Mouse (Mus musculus) frontal cortex, postnatal 14 days (tissue): ENCODE measurements at regions not wholly inside any gene's neighbourhood (a gene's known extent, or its start where the extent isn't known, plus 50 kb on each side); places are given as distances from the start of the nearest gene placed in this dataset.
A peak's percentile ranks its signal among the peaks of the same experiment; 100 is the strongest.

Source experiments
- DNase-seq, 2 experiments: peaks; one replicate each; pipeline ENCODE4 v3.0.0; 2022; ENCODE audit warnings: low spot score in 2 of 2

DNA sequence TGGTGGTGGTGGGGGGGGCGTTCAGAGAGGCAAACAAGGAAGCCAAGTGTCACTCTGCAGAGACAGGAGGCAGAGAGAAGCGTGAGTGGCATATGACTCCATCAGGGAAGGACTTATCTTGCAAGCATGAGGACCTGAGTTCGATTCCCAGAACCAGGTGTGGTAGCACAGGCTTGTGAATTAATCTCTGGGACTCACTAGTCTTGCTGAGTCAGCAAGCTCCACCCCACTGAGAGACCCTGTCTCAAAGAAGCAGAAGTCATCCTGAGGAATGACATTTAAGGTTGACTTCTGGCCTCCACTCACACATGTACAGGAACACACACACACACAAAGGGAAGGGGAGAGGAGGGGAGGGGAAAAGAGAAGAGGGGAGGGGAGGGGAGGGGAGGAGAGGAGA lies 156.5 kb downstream of the Rplp1 start:
- DNase-seq, result no peak

DNA sequence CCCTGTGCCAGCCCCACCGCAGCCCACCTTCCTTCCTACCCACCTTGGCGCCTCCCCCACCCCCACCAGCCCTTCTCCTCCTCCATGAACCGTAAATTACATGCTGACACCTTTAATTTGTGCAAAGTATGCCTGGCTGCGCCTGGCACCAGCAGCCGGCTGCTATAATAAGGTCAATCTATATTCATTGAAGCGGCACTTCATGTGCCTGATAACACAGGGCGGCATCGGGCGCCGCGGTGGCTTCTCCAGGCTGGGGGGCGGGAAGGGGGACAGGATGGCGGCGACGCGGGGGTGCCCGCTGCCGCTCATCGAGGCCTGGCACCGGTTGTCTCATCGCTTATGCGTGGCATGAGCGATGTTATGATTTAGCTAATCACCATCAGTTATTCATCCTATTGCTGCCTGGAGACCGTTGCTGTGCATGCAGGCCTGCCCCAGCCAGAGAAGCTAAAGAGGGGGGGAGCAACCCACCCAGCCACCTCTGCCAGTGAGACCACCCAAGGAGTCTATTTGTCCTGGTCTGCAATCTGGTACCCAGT lies 157.5 kb downstream of the Rplp1 start:
- DNase-seq, result peak in 1 of 2 experiments; percentile 32

DNA sequence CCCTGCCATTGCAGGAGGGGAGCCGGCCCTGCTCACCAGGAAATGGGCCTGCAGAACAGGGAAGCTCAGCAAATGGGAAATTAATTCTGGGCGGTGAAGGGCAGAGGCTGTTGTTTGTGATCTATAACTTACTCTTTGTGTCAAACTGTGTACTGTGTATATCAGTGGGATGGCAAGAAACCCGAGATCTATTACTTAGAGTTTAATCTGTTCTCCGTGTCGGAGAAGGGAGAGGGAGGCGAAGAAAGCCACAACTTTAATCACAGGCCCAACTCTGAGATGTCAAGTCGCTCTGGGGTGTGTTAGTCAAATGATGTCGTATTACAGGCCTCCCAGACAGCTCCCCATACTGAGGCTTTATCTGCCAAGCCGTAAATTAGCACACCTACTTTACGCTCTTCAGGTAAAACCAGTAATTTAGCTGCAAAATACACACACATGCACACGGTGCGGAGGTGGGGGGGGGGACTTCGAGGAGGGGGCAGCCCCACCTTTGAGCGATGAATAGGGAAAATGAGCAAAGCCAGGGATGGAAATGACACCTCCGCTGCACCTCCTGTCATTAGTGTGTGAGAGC lies 158.0 kb downstream of the Rplp1 start:
- DNase-seq, result no peak

DNA sequence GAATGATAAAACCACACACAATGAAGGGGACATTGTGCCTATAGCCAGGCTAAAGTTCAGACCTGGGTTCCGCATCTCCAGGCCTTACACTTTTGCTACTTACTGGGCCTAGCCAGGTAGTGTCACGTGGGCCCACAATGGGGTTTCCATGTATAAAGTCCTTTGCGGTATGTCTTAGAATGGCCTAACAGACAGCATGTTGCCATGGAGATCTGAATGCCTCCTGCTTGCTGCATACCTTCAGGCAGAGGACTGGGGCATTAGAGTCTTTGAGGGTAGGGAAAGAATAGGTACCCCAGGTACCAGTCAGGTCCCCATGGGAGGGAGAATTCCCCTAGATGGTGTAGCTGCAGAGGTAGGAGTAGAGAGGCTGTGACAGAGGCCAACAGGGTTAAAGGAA lies 159.0 kb downstream of the Rplp1 start:
- DNase-seq, result no peak

DNA sequence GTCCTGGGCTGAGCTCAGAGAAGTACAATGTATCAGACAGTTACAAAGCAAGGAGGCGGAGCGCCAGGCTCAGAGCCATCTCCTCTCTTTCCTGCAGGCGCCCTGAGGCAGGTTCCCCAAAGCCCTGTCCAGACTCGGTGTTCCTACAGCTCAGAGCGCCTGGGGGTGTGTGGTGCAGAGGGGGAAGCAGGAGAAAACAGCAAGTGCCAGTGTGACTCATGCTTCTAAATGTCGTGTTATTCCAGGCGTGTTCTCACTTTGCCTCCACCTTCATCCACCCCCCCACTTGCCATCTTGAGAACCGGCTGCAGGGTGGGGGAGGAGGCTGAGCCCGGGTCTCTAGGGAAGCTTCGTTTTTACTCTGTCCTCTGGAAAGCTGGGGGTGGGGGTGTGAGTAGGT lies 160.5 kb downstream of the Rplp1 start:
- DNase-seq, result peak; percentile 71

DNA sequence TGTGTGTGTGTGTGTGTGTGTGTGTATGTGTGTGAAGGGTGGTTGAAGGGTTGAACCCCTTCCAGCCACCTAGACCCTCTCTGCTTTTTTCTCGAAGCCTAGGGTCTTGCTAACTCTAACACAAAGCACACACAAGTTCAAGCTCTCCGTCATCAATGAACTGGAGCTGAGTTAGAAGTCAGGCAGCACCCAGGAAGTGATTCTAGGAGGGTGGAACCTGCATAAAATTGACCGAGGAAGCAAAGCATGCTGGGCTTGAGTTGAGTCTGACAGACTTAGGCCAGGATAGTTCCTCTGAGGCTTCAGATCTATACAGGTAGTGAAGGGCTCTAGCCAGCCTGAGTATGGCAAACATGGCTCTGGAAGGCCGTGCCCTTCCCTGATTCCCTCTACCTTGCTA lies 165.1 kb downstream of the Rplp1 start:
- no peak for DNase-seq

DNA sequence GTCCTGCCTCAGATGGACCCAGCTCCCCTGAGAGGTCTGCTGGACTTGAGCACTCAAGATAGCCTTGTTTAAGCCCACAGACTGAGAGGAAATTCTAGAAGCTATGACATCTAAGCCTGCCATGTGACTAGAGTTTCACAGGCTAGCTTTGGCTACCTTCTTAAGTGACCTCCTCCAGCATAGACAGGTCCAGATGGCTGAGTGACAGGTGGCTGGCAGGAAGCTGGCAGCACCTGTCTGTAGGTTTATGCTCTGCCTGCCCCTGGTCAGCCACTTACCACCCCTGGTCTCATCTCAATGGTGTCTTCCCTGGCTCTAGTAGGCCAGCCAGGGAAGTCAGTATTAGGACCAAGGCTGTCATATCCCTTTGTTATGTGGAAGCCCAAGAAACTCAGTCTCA lies 165.9 kb downstream of the Rplp1 start:
- no peak for DNase-seq

DNA sequence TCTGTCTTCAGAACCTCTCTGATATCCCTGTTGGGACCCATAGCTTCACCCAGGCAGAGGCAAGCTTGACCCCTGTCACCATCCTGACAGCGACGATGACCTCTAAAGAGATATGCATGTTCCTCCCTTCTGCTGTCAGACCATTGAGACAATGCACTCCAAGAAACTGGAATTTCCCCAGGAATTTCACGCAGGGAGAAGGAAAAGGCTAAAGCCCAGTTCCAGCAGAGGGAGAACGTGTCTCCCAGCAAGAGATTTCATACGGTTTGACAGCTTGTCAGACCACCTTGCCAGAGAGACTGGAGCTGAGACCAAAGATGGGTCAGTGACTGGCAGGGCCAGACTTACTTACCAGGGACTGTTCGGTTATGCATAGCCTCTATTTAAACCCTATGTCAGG lies 167.9 kb downstream of the Rplp1 start:
- no peak for DNase-seq

DNA sequence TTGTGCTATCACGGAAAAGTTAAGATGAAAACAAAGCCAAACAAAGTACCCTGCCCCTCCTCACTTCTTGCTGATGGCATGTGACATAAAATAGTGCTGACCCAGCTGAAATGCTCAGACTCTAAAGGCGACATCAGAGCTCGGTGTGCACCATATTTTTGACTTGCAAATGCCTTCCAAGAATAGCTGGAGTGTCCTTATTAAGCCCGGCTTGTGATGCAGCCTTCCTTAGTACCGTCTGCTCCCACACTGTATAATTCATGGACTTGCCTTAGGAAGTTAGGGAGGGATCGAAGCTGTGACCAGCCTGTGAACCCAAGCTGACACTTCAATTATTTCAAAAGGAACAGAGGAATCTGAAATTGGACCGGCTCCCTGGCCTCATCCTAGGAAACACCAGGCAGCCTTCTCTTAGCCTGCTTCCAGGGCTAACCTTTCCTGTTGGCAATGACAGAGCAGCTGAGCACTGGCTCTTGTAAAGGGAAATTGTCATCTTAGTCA lies 169.0 kb downstream of the Rplp1 start:
- peak in 1 of 2 experiments; percentile 47 for DNase-seq

DNA sequence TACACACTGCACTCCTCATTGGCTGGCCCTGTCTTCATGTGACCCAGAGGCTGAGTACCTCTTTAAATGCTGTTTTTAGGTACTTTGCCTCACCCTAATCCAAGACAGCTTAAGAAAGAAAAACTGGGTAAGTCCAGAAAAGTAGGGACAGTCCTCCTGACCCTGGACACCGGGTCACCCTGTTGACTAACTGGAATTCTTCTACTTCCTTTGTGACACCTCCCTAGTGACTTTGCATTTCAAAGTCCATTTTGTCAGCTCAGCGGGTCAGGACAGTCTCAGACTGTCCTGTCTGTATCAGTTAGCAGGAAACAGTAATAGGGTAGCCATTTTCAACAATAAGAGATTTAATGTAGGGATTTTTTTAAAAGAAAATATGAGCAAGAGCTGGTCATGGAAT lies 180.8 kb downstream of the Rplp1 start:
- no peak for DNase-seq

DNA sequence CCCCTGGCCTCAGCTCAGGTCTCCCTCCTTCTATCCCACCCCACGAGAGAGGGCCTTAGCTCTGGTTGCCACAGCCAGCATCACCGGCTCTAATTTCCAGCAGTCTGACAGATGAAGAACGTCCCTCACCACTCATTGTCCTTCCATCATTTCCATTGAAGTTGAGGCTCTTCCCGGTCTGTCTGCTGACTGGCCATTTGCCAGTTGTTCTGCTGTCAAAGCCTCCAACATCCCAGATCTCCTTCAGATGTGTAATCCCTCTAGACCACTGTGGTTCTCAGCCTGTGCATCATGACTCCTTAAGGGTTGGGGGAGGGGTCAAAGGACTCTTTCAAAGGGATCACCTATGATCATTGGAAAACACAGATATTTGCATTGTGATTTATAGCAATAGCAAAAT lies 181.6 kb downstream of the Rplp1 start:
- DNase-seq, result no peak

DNA sequence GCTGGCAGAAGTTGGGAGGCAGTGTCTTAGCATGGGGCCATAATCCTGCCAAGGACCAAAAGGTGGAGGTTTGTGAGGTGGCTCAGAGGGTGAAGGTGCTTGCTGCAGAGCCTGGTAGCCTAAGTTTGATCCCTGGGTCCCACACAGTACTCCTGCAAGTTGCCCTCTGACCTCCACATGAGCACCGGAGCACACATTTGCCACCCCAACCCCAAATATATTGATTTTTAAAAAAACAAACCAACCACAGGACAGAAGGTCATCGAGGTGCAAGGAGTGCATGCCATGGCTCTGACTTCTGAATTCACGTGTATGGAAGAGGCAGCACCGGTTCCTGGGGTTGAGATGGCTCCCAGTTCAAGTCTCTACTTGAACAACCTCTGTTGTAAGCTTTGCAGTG lies 186.2 kb downstream of the Rplp1 start:
- DNase-seq, result no peak

DNA sequence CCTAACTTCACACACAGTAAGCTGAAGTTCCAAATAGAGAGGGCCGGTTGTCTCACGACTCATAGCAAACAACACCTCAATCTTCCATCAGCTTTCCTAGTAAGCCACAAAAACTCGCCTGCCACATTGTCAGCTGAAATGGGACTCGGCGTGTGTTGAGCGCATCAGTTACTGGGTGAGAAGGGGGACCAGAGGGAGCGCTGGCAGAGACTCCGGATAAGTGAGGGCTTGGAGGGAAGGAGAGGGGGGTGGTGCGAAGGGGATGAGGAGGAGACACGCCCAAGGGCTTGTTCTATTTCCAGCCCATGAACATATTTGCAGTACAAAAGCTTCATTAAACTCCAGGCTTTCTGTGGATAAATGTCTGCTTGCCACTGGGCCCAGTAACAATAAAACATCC lies 186.7 kb downstream of the Rplp1 start:
- DNase-seq, result no peak

DNA sequence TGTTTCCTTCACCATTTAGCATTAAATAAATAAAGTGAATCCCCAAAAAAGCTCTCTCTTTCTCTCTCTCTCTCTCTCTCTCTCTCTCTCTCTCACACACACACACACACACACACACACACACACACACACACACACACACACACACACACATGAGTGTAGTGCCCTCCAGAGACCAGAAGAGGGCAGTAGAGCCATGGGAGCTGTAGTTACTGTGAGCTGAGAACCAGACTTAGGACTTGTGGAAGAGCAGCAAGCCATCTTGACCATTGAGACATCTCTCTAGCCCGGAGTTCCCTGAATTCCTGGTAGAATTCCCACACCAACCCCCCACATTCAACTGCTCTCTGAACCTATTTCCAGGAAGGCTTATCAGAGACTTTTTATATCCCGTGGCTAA lies 190.3 kb downstream of the Rplp1 start:
- no peak for DNase-seq

DNA sequence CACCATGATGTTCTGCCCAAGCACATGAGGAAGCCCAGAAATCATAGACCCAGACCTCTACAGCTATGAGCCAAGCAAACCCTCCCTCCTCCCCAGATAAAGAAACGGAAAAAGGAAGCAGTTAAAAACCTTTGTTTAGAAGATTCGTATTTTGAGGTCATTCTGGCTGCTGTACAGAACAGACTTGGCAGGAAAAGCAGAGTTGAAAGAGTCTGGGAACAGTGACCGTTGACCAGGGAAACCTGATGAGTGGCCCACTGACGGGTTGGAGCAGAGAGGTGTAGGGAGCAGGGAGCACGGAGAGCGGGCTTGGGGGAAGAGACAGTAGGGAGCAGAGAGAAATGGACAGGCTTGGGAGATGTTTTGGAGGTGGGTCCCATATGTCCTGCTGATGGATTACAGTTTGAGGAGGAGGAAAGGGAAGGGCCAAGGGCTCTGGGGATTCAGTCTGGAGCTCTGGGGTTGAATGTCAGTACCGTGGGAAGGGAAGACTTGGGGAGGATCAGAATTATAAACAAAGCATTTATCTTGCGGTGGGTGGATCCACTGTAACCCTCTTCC lies 191.2 kb downstream of the Rplp1 start:
- no peak for DNase-seq

DNA sequence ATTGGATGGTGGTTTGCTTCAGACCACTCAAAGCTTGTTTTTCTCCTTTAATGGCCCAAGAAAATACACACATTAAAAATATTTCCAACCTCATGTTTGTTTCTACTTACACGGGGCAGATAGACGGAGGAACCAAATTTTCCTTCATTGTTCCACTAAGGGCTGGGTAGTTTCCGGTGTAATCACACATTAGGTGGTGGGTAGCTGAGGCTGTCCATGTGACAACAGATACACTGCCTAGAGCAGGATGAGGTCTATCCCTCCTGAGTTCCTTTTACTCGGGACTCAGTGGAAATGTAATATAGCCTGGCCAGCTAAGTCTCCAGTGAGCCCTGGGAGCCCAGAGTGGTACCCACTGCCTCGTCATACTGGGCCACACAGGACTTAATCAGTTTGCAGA lies 192.5 kb downstream of the Rplp1 start:
- no peak for DNase-seq

DNA sequence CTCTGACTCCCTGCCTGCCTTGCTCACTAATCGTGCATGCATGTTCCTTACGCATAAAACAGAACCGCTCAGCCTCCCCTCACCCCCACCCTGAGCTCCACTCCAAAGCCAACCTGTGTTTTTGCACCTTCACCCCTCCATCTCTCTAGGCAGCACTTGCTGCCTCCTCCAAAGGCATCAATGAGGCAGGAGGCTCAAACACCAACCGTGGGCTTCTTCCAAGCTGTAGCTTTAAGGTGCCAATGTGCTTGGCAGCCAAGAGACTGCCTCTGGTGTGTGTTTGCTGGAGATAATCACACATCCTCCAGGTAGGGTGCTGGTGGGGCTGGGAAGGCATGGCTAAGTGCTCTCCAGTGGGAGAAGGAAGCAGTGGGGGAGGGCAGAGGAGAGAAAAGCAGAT lies 193.3 kb downstream of the Rplp1 start:
- DNase-seq, result no peak

DNA sequence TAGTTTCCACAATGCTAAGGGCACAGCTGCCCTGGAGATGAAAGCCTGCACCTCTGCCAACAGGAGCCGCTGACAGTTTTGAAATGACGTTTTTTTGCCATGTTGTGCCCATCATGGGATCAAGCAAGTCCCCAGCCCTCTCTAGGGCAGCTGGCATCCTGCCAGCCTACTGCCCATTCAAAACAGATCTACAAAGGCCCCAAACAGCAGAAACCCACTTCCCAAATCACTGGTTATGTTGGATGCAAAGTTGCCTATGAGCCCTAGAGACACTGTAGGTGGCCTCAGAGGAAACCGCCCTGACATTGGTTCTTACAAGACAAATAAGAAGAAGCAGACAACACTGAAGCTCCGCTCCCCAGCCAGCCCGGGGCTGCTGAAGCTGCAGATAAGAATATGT lies 194.1 kb downstream of the Rplp1 start:
- no peak for DNase-seq

DNA sequence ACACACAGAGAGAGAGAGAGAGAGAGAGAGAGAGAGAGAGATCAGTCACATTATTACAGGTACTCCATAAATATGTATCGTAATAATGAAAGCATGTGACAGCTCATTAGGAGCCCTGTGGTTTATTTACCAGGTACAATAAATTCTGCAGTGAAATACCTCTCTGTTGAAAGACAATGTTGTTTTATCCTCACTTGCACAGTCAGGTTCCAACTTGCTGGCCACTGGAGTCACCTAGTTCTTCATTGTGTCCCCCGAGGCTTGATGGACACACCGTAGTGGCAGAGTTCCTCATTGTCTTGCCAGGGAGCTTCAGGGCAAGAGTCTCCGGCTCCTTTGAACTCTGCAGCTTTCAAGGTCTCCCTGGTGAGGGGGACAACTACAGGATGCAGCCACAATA lies 197.6 kb downstream of the Rplp1 start:
- DNase-seq, result no peak

DNA sequence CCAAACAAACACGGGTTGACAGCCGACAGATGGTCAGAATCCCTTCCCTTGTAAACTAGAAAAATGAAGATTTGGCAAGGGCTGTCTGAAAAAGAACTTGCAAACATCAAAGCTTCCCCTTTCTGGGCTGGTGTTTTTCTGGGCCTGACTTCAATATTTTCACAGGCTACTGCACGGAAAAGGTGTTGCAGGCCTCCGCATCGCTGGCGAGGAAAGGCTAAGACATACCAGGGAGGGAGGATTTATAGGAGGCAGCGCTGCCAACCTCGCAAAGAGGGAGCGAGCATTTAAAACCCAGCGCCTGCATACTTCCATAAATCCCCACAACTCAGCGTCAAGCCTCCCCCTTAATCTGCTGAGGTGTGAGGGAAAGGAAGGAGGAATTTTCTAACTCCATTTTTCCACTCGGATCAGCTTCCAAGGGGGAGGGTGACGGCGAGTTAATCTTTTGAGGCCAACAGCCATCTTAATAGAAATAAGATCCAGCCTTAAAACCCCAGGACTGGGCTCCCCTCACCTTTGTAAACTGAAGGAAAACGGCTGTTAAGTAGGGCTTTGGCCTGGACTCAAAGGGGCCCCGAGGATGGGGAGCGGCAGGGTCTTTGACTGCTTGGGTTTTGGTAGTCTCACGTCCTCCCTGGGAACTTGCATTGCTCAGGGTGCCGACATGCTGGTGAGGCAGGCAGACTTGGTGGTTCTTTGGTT lies 199.9 kb downstream of the Rplp1 start:
- DNase-seq, result peak; percentile 28 to 50

DNA sequence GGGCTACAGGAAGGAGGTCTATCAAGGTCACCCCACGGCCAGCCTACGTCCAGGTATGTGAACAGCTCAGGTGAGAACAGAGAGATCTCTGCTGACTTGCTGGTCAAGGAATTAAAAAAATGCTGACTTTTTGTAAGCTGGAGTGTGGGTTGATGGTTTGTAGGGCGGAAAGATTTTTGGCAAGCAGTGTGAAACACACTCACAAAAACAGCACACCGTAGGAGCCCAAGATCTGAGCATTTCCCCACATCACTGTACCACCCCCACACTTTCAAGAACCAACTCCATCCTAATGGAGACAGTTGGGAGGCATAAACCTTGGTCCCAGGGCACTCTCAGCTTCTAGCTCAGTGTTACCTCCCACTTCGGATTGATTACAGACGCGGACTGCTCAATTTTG lies 200.5 kb downstream of the Rplp1 start:
- no peak for DNase-seq

DNA sequence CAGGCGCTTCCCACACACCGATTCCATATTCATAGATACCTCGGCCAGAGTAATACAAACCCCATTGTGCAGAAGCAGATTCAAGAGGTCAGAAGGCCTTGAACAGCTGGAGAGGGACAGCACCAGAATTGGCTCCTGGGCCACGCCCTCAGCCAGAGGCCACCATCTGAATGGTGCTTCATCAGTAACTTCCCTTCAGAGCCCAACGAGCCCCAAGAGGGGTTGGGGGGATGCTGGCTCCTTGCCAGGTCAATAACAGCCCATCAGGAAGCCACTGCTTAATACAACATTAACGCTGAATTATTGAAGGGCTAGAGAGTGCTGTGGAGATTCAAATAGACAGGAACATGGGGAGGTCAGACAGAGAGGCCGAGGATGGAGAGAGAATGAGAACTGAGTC lies 203.0 kb downstream of the Rplp1 start:
- DNase-seq, result no peak

DNA sequence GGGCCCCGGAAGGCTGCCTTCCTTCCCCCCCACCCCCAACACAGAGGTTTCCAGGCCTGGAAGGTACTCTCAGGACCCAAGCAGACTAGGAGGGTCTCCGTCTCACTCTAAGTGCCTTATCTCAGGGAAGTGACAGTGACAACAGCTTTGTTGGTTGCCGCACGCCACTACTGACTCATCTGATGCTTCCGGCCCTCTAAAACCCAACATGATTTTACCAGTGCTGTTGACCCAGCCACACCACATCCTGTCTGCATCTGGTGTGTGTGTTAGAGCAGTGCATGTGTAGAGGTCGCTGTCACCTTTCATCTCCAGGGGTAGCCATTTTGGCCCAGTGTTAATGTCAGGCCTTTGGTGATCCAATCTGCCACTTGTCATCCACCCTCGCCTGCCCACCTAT lies 206.5 kb downstream of the Rplp1 start:
- no peak for DNase-seq
